Mouse (Mus musculus): ENCODE data around the gene Clca3a2. TPM values are rescaled to one million over a fixed set of nuclear protein-coding genes. Genes with fewer than 3 reads are reported as not detected.
"Not testable (repeated sequence)": the region's sequence is repeated elsewhere in the genome, so short reads cannot be mapped to it uniquely, and the experiment has no call there.

Gene Clca3a2
- total RNA-seq, 1 experiment from 2014 or later = not detected

DNA sequence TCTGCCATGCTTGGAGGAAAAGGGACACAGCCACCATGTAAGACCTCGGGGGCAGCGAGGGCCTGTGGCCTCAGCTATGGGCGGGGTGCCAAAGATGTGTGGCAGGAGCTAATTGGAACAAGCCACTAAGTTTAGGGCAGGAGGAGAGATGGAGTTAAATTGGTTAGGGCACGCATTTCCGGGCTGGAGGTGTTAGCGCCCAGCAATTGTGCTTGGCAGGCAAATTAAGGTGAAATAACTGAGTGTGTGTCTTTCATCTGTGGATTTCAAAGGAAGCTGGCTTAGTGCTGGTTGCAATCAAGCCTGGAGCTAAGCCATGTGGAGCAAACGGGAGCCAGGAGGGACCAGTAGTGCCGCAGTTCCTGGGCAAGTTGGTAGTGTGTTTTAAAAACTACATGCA lies 63.2 kb downstream of the Clca3a2 start:
- not testable (repeated sequence) for ATAC-seq (replicated peaks in 1 of 2; ENCODE audit: insufficient read depth in 1 of 2, low FRiP score in 2 of 2, low TSS enrichment in 1 of 2, low read depth in 1 of 2, poor library complexity in 2 of 2, severe bottlenecking in 2 of 2)

DNA sequence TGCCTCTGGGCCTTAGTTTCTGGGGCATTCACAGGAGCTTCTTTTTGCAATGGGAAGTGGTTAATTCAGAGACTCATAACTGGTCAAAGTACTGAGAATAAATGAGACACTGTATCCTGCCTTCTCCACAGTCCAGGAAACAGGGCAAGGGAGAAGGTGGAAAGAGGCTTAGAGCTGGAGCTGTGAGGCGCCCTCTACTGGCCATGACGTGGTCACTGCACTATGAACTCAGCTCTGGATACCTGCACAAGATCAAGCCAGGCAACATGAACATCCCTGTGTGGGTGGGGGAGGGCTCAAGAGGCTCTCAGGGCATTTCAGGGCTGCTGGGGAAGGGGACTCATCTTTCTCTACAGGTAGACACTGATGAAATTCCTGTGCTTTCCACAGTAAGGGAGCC lies 66.2 kb downstream of the Clca3a2 start:
- peak; percentile 60 to 64; a peak in 2 of 4 replicates for ATAC-seq (replicated peaks in 1 of 2; ENCODE audit: insufficient read depth in 1 of 2, low FRiP score in 2 of 2, low TSS enrichment in 1 of 2, low read depth in 1 of 2, poor library complexity in 2 of 2, severe bottlenecking in 2 of 2)

DNA sequence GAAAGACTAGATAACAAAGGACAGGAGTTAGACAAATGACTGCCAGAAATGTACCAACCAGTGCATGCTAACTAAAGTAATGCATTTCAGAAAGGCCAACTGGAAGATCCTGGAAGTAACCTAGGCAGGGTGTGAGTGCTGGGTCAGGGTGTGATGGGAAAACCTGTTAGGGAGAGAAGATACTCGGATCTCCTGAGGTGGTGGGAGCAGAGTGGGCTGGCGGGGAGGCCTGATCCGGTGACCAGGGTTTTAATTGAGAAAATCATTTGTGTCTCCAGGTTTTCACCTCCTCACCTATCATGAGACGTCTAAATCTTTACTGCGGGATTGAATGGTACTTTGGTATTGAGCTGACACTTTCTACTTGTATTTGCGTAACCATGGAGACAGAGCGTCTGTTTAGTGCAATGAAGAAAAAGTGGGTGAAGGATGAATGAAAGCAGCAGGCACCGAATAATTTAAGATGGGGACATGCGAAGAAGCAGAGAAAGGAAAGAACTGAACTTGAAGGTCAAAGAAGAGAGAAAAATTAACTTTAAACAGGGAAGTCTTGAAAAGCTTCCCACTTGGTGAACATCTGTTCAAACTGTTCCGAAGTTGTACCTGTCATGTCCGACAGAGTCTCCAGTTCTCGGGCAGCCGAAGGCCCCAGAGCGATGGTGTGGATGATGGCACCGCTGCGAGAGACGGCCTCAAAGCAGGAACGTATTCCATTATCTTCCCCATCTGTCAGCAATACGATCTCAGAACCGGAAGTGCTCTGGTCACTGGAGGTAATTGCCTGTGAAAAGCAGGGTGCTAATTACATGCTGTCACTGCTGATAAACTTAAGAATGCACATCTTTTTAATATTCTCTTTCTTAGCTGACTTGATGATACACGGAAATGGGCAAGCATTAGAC lies 70.0 kb downstream of the Clca3a2 start:
- not testable (repeated sequence) for ATAC-seq (replicated peaks in 1 of 2; ENCODE audit: insufficient read depth in 1 of 2, low FRiP score in 2 of 2, low TSS enrichment in 1 of 2, low read depth in 1 of 2, poor library complexity in 2 of 2, severe bottlenecking in 2 of 2)

DNA sequence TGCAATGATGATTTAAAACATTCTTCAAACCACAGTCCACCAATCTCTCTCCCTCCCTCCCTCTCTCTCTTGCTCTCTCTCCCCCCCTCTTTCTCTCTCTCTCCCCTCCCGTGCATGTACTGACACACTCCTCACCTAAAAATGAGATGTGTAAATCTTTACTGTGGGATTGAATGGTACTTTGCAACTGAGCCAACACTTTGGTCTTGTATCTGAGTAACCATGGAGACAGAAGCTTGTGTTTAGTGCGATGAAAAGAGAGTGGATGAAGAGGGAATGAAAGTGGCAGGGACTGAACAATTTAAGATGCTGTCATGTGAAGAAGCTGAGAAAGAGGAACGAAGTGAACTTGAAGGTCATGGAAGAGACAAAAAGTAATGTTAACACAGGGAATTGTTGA lies 71.6 kb downstream of the Clca3a2 start:
- ATAC-seq (replicated peaks in 1 of 2; ENCODE audit: insufficient read depth in 1 of 2, low FRiP score in 2 of 2, low TSS enrichment in 1 of 2, low read depth in 1 of 2, poor library complexity in 2 of 2, severe bottlenecking in 2 of 2) = not testable (repeated sequence)

Other genes with a start within 250 kb of the Clca3a2 start
- 15.8 and 16.8 TPM in 2 replicates for gene Hs2st1, start 249.3 kb downstream of the Clca3a2 start, total RNA-seq (2017)
- gene Selenof, start 249.2 kb downstream of the Clca3a2 start, total RNA-seq (2017) = 485 and 587 TPM in 2 replicates
- 52.1 and 63.4 TPM in 2 replicates for gene Sh3glb1, start 99.2 kb downstream of the Clca3a2 start, total RNA-seq (2017)
- gene Clca3a1, start 58.5 kb downstream of the Clca3a2 start, total RNA-seq (2017) = 1.4 and 4.8 TPM in 2 replicates
- gene Clca3b, start 29.9 kb upstream of the Clca3a2 start, total RNA-seq (2017) = not detected in 2 replicates
- gene Clca4b, start 113.0 kb upstream of the Clca3a2 start, total RNA-seq (2017) = not detected in 2 replicates
- not detected in 2 replicates for gene Clca4a, start 155.6 kb upstream of the Clca3a2 start, total RNA-seq (2017)
- not detected in 2 replicates for gene Clca1, start 213.3 kb upstream of the Clca3a2 start, total RNA-seq (2017)

Data from hematopoietic stem cell, adult 5-6 weeks (primary cell).